10 mouse cellular contexts compared by ENCODE assay signal in the genomic region with DNA sequence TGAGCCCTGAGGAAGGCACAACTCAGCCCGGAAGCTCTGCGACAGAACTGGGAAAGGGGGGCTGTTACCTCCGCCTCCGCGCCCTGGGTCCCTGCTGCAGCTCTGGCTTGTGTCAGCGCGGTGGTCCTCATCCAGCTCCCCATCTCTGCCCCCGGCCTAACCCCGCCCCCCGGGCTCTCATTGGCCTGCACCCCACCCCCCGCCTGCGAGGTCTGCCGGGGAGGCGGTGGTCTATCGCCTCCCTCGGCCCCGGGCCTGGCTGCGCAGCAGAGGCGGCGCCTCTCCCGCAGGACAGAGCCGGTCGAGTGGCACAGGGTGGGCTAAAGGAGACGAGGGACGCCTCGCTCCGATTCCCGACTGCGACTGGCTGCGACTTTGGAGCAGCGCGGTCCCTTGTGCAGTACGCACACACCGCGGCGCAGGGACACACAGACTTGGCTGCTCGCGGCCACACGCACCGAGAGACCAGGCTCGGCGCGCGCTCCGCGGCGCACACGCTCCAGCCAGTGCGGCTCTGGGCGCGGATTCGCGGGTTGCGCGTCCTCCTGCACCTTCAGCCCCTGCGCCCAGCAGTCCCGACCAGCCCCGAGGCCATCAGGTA. TPM values are rescaled to one million over a fixed set of nuclear protein-coding genes. Genes with fewer than 3 reads are reported as not detected.
DNase-seq lines count a peak whose midpoint lies in the region; ATAC-seq and TF ChIP-seq lines count a peak whose summit lies in the region.
"Had no signal": no experiment of that assay in that cellular context is flagged by ENCODE, and none has a peak within 500 bp of the region (broad histone marks: within the 10 kb centered on the region; RNA-seq: fewer than 3 reads in every experiment).

Gene Adcyap1r1, plus strand, starts transcription at position 208 of the 601 bp plus-strand sequence.

- H3K4me2 ChIP-seq in lung, postnatal 0 days (replicated peaks; ENCODE audit: low read depth, low read length) = peak within 1 kb of the TSS; percentile 40
- H3K4me2 ChIP-seq in heart, embryonic 11.5 days = peak within 1 kb of the TSS; percentile 77
- H3K4me2 ChIP-seq in stomach, postnatal 0 days (replicated peaks; ENCODE audit: low read depth) = peak within 1 kb of the TSS; percentile 76

- H3K4me3 ChIP-seq in lung, postnatal 0 days (ENCODE audit: low read depth, low read length) = peak within 1 kb of the TSS; percentile 23; the same call in 1 of the 2 replicates
- peak within 1 kb of the TSS; percentile 47 for H3K4me3 ChIP-seq in heart, embryonic 11.5 days (ENCODE audit: low read depth, low read length)
- peak within 1 kb of the TSS; percentile 79 for H3K4me3 ChIP-seq in midbrain, embryonic 10.5 days
- H3K4me3 ChIP-seq in stomach, postnatal 0 days (ENCODE audit: low read depth, low read length) = peak within 1 kb of the TSS; percentile 46
- H3K4me3 ChIP-seq: megakaryocyte, embryonic 14.5 days had no signal

- no peak for TF ChIP-seq CTCF in lung, postnatal 0 days (IDR thresholded peaks at IDR 0.05)
- TF ChIP-seq CTCF in stomach, postnatal 0 days (IDR thresholded peaks at IDR 0.05; ENCODE audit: low read depth) = no peak

- H3K27ac ChIP-seq in lung, postnatal 0 days (ENCODE audit: low read length) = no peak within 1 kb of the TSS
- H3K27ac ChIP-seq in heart, embryonic 11.5 days (ENCODE audit: low read depth, low read length) = no peak within 1 kb of the TSS
- peak within 1 kb of the TSS; percentile 89 for H3K27ac ChIP-seq in midbrain, embryonic 10.5 days (replicated peaks)
- H3K27ac ChIP-seq in stomach, postnatal 0 days (replicated peaks) = peak within 1 kb of the TSS; percentile 35; the same call in 1 of the 2 replicates

- WGBS in lung, postnatal 0 days = under 1% methylated on average over 39 of the region's 58 CpGs
- under 1% methylated on average over 52 of the region's 58 CpGs for WGBS in heart, embryonic 11.5 days (ENCODE audit: insufficient replicate concordance)
- under 1% methylated on average over 58 of the region's 58 CpGs for WGBS in midbrain, embryonic 10.5 days
- WGBS in stomach, postnatal 0 days = under 1% methylated on average over 49 of the region's 58 CpGs

- H3K27me3 ChIP-seq in lung, postnatal 0 days (replicated peaks; ENCODE audit: insufficient read depth, low read length) = peaks cover 24% of the 10 kb centered on the region
- H3K27me3 ChIP-seq in heart, embryonic 11.5 days (ENCODE audit: control insufficient read depth, insufficient read depth, low read length) = peaks cover 74% of the 10 kb centered on the region
- H3K27me3 ChIP-seq in midbrain, embryonic 10.5 days (ENCODE audit: low read depth, poor library complexity, severe bottlenecking) = peaks cover 80% of the 10 kb centered on the region
- H3K27me3 ChIP-seq in stomach, postnatal 0 days (ENCODE audit: control insufficient read depth, insufficient read depth, low read length) = peaks cover 3% of the 10 kb centered on the region; the same call in 1 of the 2 replicates

- no peak for DNase-seq in lung, postnatal 0 days (ENCODE audit: low spot score)
- no peak for DNase-seq in lung, adult 18-20 months
- DNase-seq in embryo, embryonic 10.5 days (ENCODE audit: low spot score) = peak; percentile 86
- DNase-seq in layer of hippocampus, adult 8-10 months (ENCODE audit: low spot score in 2 of 2) = peak in 1 of 2 experiments; percentile 71
- DNase-seq in midbrain, embryonic 10.5 days (ENCODE audit: low spot score) = peak; percentile 89
- peak; percentile 52 for DNase-seq in stomach, postnatal 0 days (ENCODE audit: low spot score)
- DNase-seq in urinary bladder, postnatal 14 days (ENCODE audit: low spot score) = no peak

- no peaks in the 10 kb centered on the region for H3K36me3 ChIP-seq in lung, postnatal 0 days (ENCODE audit: insufficient read depth, low read length)
- H3K36me3 ChIP-seq in heart, embryonic 11.5 days (ENCODE audit: control insufficient read depth, insufficient read depth, low read length) = no peaks in the 10 kb centered on the region
- no peaks in the 10 kb centered on the region for H3K36me3 ChIP-seq in midbrain, embryonic 10.5 days
- H3K36me3 ChIP-seq in stomach, postnatal 0 days (ENCODE audit: control insufficient read depth, insufficient read depth, low read length) = no peaks in the 10 kb centered on the region

- no peak within 1 kb of the TSS for H3K9ac ChIP-seq in lung, postnatal 0 days (replicated peaks; ENCODE audit: low read depth)
- no peak within 1 kb of the TSS for H3K9ac ChIP-seq in heart, embryonic 11.5 days (ENCODE audit: low read depth, low read length)
- H3K9ac ChIP-seq in stomach, postnatal 0 days (ENCODE audit: low read length) = peak within 1 kb of the TSS; percentile 43

- H3K9me3 ChIP-seq in lung, postnatal 0 days (ENCODE audit: low read length) = no peaks in the 10 kb centered on the region
- no peaks in the 10 kb centered on the region for H3K9me3 ChIP-seq in heart, embryonic 11.5 days (replicated peaks; ENCODE audit: control insufficient read depth, low read length)
- H3K9me3 ChIP-seq in midbrain, embryonic 10.5 days (replicated peaks) = no peaks in the 10 kb centered on the region
- no peaks in the 10 kb centered on the region for H3K9me3 ChIP-seq in stomach, postnatal 0 days (ENCODE audit: control insufficient read depth, low read length)
- H3K9me3 ChIP-seq: megakaryocyte, embryonic 14.5 days had no signal

- H3K4me1 ChIP-seq in lung, postnatal 0 days (ENCODE audit: insufficient read depth, low read depth, low read length) = no peaks in the 10 kb centered on the region
- peaks cover 3% of the 10 kb centered on the region for H3K4me1 ChIP-seq in heart, embryonic 11.5 days (ENCODE audit: control insufficient read depth, insufficient read depth, low read length)
- H3K4me1 ChIP-seq in midbrain, embryonic 10.5 days = peaks cover 79% of the 10 kb centered on the region
- no peaks in the 10 kb centered on the region for H3K4me1 ChIP-seq in stomach, postnatal 0 days (replicated peaks; ENCODE audit: control insufficient read depth, insufficient read depth)

- no peak for TF ChIP-seq EP300 in lung, postnatal 0 days (IDR thresholded peaks at IDR 0.05)
- TF ChIP-seq EP300 in stomach, postnatal 0 days (optimal IDR thresholded peaks at IDR 0.05) = no peak

- no peak for ATAC-seq in lung, postnatal 0 days
- peak; percentile 33; the same call in 1 of the 2 replicates for ATAC-seq in heart, embryonic 11.5 days (replicated peaks; ENCODE audit: insufficient number of reproducible peaks, low FRiP score, low TSS enrichment)
- ATAC-seq in stomach, postnatal 0 days (ENCODE audit: low FRiP score, low TSS enrichment) = peak; percentile 65
- ATAC-seq: Patski had no signal

RNA-seq across cellular contexts. Expression of gene Adcyap1r1, which starts in this region (rescaled TPM):
- 0.11 and 0.23 TPM in 2 replicates for polyA plus RNA-seq in lung, postnatal 0 days (2015; fragmentation: Nextera tagmentation; extraction: Ambion mirVana)
- polyA plus RNA-seq in heart, embryonic 11.5 days (2014; fragmentation: Nextera tagmentation; extraction: Ambion mirVana) = 2.6 and 3.1 TPM in 2 replicates
- 100 to 1,000 TPM; 130 to 163 (median 141) TPM for total RNA-seq in layer of hippocampus, adult 8-10 months (2022)
- 31.4 and 34.3 TPM in 2 replicates for polyA plus RNA-seq in midbrain, embryonic 10.5 days (2016; fragmentation: Nextera tagmentation; extraction: Ambion mirVana)
- 5.4 and 5.5 TPM in 2 replicates for polyA plus RNA-seq in stomach, postnatal 0 days (2015; fragmentation: Nextera tagmentation; extraction: Ambion mirVana)

Comparison
In these comparisons a context has a peak if more than half of its experiments do, and no peak if none do; other contexts are left out.
1. DNase-seq: peak in embryo, embryonic 10.5 days (single experiment), midbrain, embryonic 10.5 days (single experiment) and stomach, postnatal 0 days (single experiment); none in lung, postnatal 0 days (single experiment), lung, adult 18-20 months (0 of 2) and urinary bladder, postnatal 14 days (single experiment).
2. H3K27ac ChIP-seq: peak in midbrain, embryonic 10.5 days (single experiment) and stomach, postnatal 0 days (single experiment); none in lung, postnatal 0 days (single experiment) and heart, embryonic 11.5 days (single experiment).
3. H3K4me3 ChIP-seq: peak in every context shown above with its lines; median percentile 79 in midbrain, embryonic 10.5 days; 47 in heart, embryonic 11.5 days; 46 in stomach, postnatal 0 days; 23 in lung, postnatal 0 days.
4. Peak in every context shown above with its lines, with median percentiles within 50 percentile points of each other: H3K4me2 ChIP-seq.